Mouse (Mus musculus) hindbrain, embryonic 16.5 days (tissue): ENCODE results near the gene Kif4. TPM values are rescaled to one million over a fixed set of nuclear protein-coding genes. Genes with fewer than 3 reads are reported as not detected.

Experiments used
- ATAC-seq: fragments of 200-750 bp; cut with Nextera tagmentation; 2 replicates; pipeline ENCODE4 v1.8.0; 2017; ENCODE audit warnings: moderate TSS enrichment, moderate library complexity
- H3K27ac ChIP-seq: fragments of 300-500 bp; sonication (generic); 2 replicates; pipeline ENCODE4 v1.5.1; 2014; ENCODE audit warnings: low read depth, mild to moderate bottlenecking, control low read depth, low read length, moderate library complexity
- H3K27me3 ChIP-seq: fragments of 300-500 bp; sonication (generic); replicated peaks from 2 replicates; pipeline ENCODE4 v1.6.1; 2014; ENCODE audit warnings: low read length; ENCODE audit not compliant: control insufficient read depth, insufficient read depth
- H3K36me3 ChIP-seq: fragments of 300-500 bp; sonication (generic); 2 replicates; pipeline ENCODE4 v1.6.1; 2014; ENCODE audit warnings: mild to moderate bottlenecking, low read length, moderate library complexity, mixed read lengths; ENCODE audit not compliant: control insufficient read depth, insufficient read depth
- H3K4me1 ChIP-seq: fragments of 300-500 bp; sonication (generic); 2 replicates; pipeline ENCODE4 v1.6.1; 2014; ENCODE audit warnings: low read depth, low read length; ENCODE audit not compliant: control insufficient read depth, insufficient read depth
- H3K4me2 ChIP-seq: fragments of 300-500 bp; sonication (generic); 2 replicates; pipeline ENCODE4 v1.6.1; 2014; ENCODE audit warnings: mild to moderate bottlenecking, low read length, control low read depth, moderate library complexity
- H3K4me3 ChIP-seq: fragments of 300-500 bp; sonication (generic); 2 replicates; pipeline ENCODE4 v1.5.1; 2014; ENCODE audit warnings: mild to moderate bottlenecking, low read length, control low read depth, moderate library complexity
- H3K9ac ChIP-seq: fragments of 300-500 bp; sonication (generic); 2 replicates; pipeline ENCODE4 v1.6.1; 2014; ENCODE audit warnings: low read depth, mild to moderate bottlenecking, control low read depth, low read length, moderate library complexity
- H3K9me3 ChIP-seq: fragments of 300-500 bp; sonication (generic); 2 replicates; pipeline ENCODE4 v1.6.1; 2014; ENCODE audit warnings: mild to moderate bottlenecking, low read length, moderate library complexity; ENCODE audit not compliant: control insufficient read depth
- WGBS: fragments of 180-500 bp; shearing (Covaris S2); extraction: QIAGEN DNeasy Blood & Tissue Kit; methylation state at CpG from one replicate; pipeline ENCODE4 v1.1.7; 2014; 5-methylcytosine and 5-hydroxymethylcytosine counted together
- polyA plus RNA-seq: library from polyadenylated mRNA; unstranded; fragments of >200 nt; fragmentation: Nextera tagmentation; extraction: Ambion mirVana; gene quantifications from 2 replicates; pipeline ENCODE4 v1.2.1, GENCODE M21; 2015

Gene Kif4
- polyA plus RNA-seq, 1 experiment from 2014 or later = 5.0 TPM

- Histone ChIP-seq H3K36me3 (no peaks in the 10 kb centered on the region), H3K4me3 (no peak overlapping the region), H3K4me2 (no peak overlapping the region), H3K9ac (no peak overlapping the region), H3K27me3 (no peaks in the 10 kb centered on the region; the same call in 1 of the 2 replicates), H3K27ac (no peak overlapping the region), H3K9me3 (no peaks in the 10 kb centered on the region), H3K4me1 (no peaks in the 10 kb centered on the region)
- no peak for ATAC-seq
- WGBS = 63% methylated on average over 6 of the region's 6 CpGs
These were observed 115.2 kb downstream of the Kif4 start for GRCm38 (mm10) chrX:100740785-100741184.

GRCm38 (mm10) chrX:100741940-100742339 lies 116.4 kb downstream of the Kif4 start:
- Histone ChIP-seq H3K4me3 (no peak overlapping the region), H3K36me3 (no peaks in the 10 kb centered on the region), H3K9ac (no peak overlapping the region), H3K4me1 (no peaks in the 10 kb centered on the region), H3K27ac (no peak overlapping the region), H3K9me3 (no peaks in the 10 kb centered on the region), H3K27me3 (no peaks in the 10 kb centered on the region; the same call in 1 of the 2 replicates), H3K4me2 (no peak overlapping the region)
- 8% methylated on average over 10 of the region's 10 CpGs for WGBS
- peak; percentile 72 for ATAC-seq

- 82% methylated on average over 6 of the region's 6 CpGs for WGBS
- Histone ChIP-seq H3K4me2 (no peak overlapping the region), H3K9ac (no peak overlapping the region), H3K4me3 (no peak overlapping the region), H3K27ac (no peak overlapping the region), H3K4me1 (no peaks in the 10 kb centered on the region; the same call in 1 of the 2 replicates), H3K9me3 (no peaks in the 10 kb centered on the region), H3K27me3 (no peaks in the 10 kb centered on the region), H3K36me3 (no peaks in the 10 kb centered on the region)
- ATAC-seq = no peak
These were observed 140.3 kb downstream of the Kif4 start for GRCm38 (mm10) chrX:100765855-100766254.

GRCm38 (mm10) chrX:100767181-100767884 lies 141.8 kb downstream of the Kif4 start, which contains the start of gene Dlg3:
Gene Dlg3, plus strand, starts transcription at chrX:100767722.
- peak within 1 kb of the TSS; percentile 57 for H3K4me2 ChIP-seq
- WGBS = 17% methylated on average over 24 of the region's 26 CpGs
- H3K36me3 ChIP-seq = no peaks in the 10 kb centered on the region

GRCm38 (mm10) chrX:100767885-100768626 lies 142.5 kb downstream of the Kif4 start:
- 31% methylated on average over 34 of the region's 36 CpGs for WGBS

More at GRCm38 (mm10) chrX:100767181-100767884, 141.8 kb downstream of the Kif4 start, which contains the start of gene Dlg3:
- ATAC-seq = peak; percentile 91
- H3K4me3 ChIP-seq = peak within 1 kb of the TSS; percentile 66
- H3K27ac ChIP-seq = peak within 1 kb of the TSS; percentile 87
- no peaks in the 10 kb centered on the region for H3K9me3 ChIP-seq
- H3K27me3 ChIP-seq = no peaks in the 10 kb centered on the region
- peak within 1 kb of the TSS; percentile 86 for H3K9ac ChIP-seq
- no peaks in the 10 kb centered on the region; the same call in 1 of the 2 replicates for H3K4me1 ChIP-seq

GRCm38 (mm10) chrX:100769281-100769680 lies 143.7 kb downstream of the Kif4 start:
- H3K27ac ChIP-seq = peak overlapping the region; percentile 64
- H3K4me3 ChIP-seq = peak overlapping the region; percentile 66
- no peaks in the 10 kb centered on the region for H3K27me3 ChIP-seq
- peak overlapping the region; percentile 86 for H3K9ac ChIP-seq
- no peaks in the 10 kb centered on the region; the same call in 1 of the 2 replicates for H3K4me1 ChIP-seq
- H3K4me2 ChIP-seq = peak overlapping the region; percentile 68
- WGBS = 59% methylated on average over 5 of the region's 5 CpGs
- ATAC-seq = peak; percentile 18; the same call in 1 of the 2 replicates
- H3K9me3 ChIP-seq = no peaks in the 10 kb centered on the region
- H3K36me3 ChIP-seq = no peaks in the 10 kb centered on the region

More at GRCm38 (mm10) chrX:100767885-100768626, 142.5 kb downstream of the Kif4 start:
- H3K36me3 ChIP-seq = no peaks in the 10 kb centered on the region
- ATAC-seq = peak; percentile 60
- no peaks in the 10 kb centered on the region for H3K27me3 ChIP-seq
- peak overlapping the region; percentile 87 for H3K27ac ChIP-seq
- no peaks in the 10 kb centered on the region for H3K9me3 ChIP-seq
- H3K4me2 ChIP-seq = peak overlapping the region; percentile 57
- peak overlapping the region; percentile 66 for H3K4me3 ChIP-seq
- no peaks in the 10 kb centered on the region; the same call in 1 of the 2 replicates for H3K4me1 ChIP-seq
- H3K9ac ChIP-seq = peak overlapping the region; percentile 86

GRCm38 (mm10) chrX:100774341-100774811 lies 148.8 kb downstream of the Kif4 start:
- ATAC-seq = 0 out of 2 replicates have a peak, but pooled peaks have one; percentile 13

GRCm38 (mm10) chrX:100775405-100775804 lies 149.9 kb downstream of the Kif4 start:
- Histone ChIP-seq H3K4me1 (no peaks in the 10 kb centered on the region; the same call in 1 of the 2 replicates), H3K27me3 (no peaks in the 10 kb centered on the region), H3K36me3 (no peaks in the 10 kb centered on the region), H3K27ac (no peak overlapping the region), H3K9ac (no peak overlapping the region), H3K9me3 (no peaks in the 10 kb centered on the region), H3K4me2 (no peak overlapping the region), H3K4me3 (no peak overlapping the region)
- ATAC-seq = no peak
- WGBS = 83% methylated on average over 3 of the region's 3 CpGs

More at GRCm38 (mm10) chrX:100774341-100774811, 148.8 kb downstream of the Kif4 start:
- Histone ChIP-seq H3K9ac (peak overlapping the region; percentile 37), H3K36me3 (no peaks in the 10 kb centered on the region), H3K4me3 (peak overlapping the region; percentile 32), H3K4me1 (no peaks in the 10 kb centered on the region; the same call in 1 of the 2 replicates), H3K4me2 (peak overlapping the region; percentile 43), H3K9me3 (no peaks in the 10 kb centered on the region), H3K27ac (no peak overlapping the region), H3K27me3 (no peaks in the 10 kb centered on the region)
- 13% methylated on average over 22 of the region's 23 CpGs for WGBS
